Mouse (Mus musculus) forebrain, postnatal 0 days (tissue): Measurements from ENCODE around the gene Dhrs2. TPM values are rescaled to one million over a fixed set of nuclear protein-coding genes. Genes with fewer than 3 reads are reported as not detected.

ENCODE experiments used
- ATAC-seq: fragments of 200-750 bp; cut with Nextera tagmentation; 2 replicates; pipeline ENCODE4 v1.8.0; 2017; ENCODE audit warnings: mild to moderate bottlenecking, moderate library complexity
- DNase-seq: peaks from one replicate; pipeline ENCODE4 v3.0.0-alpha.2; 2015
- H3K27ac ChIP-seq: fragments of 300-500 bp; sonication (generic); 2 replicates; pipeline ENCODE4 v1.5.1; 2014; ENCODE audit warnings: low read depth, mild to moderate bottlenecking, antibody characterized with exemption, low read length, moderate library complexity, mixed read lengths
- H3K27me3 ChIP-seq: fragments of 300-500 bp; sonication (generic); 2 replicates; pipeline ENCODE4 v1.6.1; 2014; ENCODE audit warnings: mild to moderate bottlenecking, low read length, mixed read lengths; ENCODE audit not compliant: insufficient read depth
- H3K36me3 ChIP-seq: fragments of 300-500 bp; sonication (generic); 2 replicates; pipeline ENCODE4 v1.6.1; 2014; ENCODE audit warnings: mild to moderate bottlenecking, moderate library complexity; ENCODE audit not compliant: insufficient read depth
- H3K4me1 ChIP-seq: fragments of 300-500 bp; sonication (generic); 2 replicates; pipeline ENCODE4 v1.6.1; 2014; ENCODE audit warnings: antibody characterized with exemption; ENCODE audit not compliant: insufficient read depth
- H3K4me2 ChIP-seq: fragments of 300-500 bp; sonication (generic); 2 replicates; pipeline ENCODE4 v1.6.1; 2014; ENCODE audit warnings: low read depth, mild to moderate bottlenecking, moderate library complexity
- H3K4me3 ChIP-seq: fragments of 300-500 bp; sonication (generic); 2 replicates; pipeline ENCODE4 v1.5.1; 2014; ENCODE audit warnings: low read depth, low read length, mixed read lengths
- H3K9ac ChIP-seq: fragments of 300-500 bp; sonication (generic); 2 replicates; pipeline ENCODE4 v1.6.1; 2014; ENCODE audit warnings: mild to moderate bottlenecking
- H3K9me3 ChIP-seq: fragments of 300-500 bp; sonication (generic); 2 replicates; pipeline ENCODE4 v1.6.1; 2016; ENCODE audit warnings: low read length
- CTCF ChIP-seq: sonication (generic); IDR thresholded peaks from 2 replicates; pipeline ENCODE4 v1.5.1; 2016; ENCODE audit warnings: antibody characterized with exemption, control low read depth, low read depth
- WGBS: fragments of 180-500 bp; shearing (Covaris S2); extraction: QIAGEN DNeasy Blood & Tissue Kit; methylation state at CpG from one replicate; pipeline ENCODE4 v1.1.7; 2014; 5-methylcytosine and 5-hydroxymethylcytosine counted together
- polyA plus RNA-seq: library from polyadenylated mRNA; unstranded; fragments of >200 nt; fragmentation: Nextera tagmentation; extraction: Ambion mirVana; gene quantifications from 2 replicates; pipeline ENCODE4 v1.2.1, GENCODE M21; 2015
- total RNA-seq: library from RNA; depleted of rRNA; stranded (reverse); fragments of >200 nt; gene quantifications from 2 replicates; pipeline ENCODE4 v1.2.3, GENCODE M21; 2014

Gene Dhrs2
- total and polyA plus RNA-seq, 2 experiments from 2014 or later = 0.30 to 0.67 TPM

- Histone ChIP-seq H3K27ac (no peak overlapping the region), H3K9me3 (no peaks in the 10 kb centered on the region), H3K36me3 (no peaks in the 10 kb centered on the region), H3K4me3 (no peak overlapping the region), H3K4me1 (peaks cover 7% of the 10 kb centered on the region; the same call in 1 of the 2 replicates), H3K4me2 (no peak overlapping the region), H3K9ac (no peak overlapping the region), H3K27me3 (no peaks in the 10 kb centered on the region)
- no peak for ATAC-seq
- WGBS = 31% methylated on average over 6 of the region's 6 CpGs
- no peak for DNase-seq
- no peak for TF ChIP-seq CTCF
These were observed 25.4 kb downstream of the Dhrs2 start for GRCm38 (mm10) chr14:55247181-55247580.

DNA sequence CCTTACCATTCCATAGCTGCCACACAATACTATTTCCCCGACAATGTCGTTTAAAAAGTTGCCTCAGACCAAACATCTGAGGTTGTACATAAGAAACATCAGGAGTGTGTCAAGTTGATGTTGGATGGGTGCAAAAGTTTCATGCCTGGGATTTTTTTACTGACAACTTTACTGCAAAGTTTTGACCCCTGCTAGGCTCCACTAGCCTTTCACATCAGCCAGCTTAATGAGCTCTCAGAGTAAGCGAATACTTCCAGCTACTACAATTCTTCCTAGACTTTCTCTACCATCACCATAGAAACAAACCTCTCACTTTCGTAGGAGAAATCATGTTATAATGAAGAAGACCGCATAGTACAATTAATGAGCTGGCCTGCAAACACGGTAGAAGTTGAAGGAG, 26.5 kb downstream of the Dhrs2 start:
- peaks cover 7% of the 10 kb centered on the region; the same call in 1 of the 2 replicates for H3K4me1 ChIP-seq
- WGBS = 59% methylated on average over 6 of the region's 6 CpGs
- H3K27ac ChIP-seq = no peak overlapping the region
- H3K4me3 ChIP-seq = no peak overlapping the region
- no peaks in the 10 kb centered on the region for H3K9me3 ChIP-seq
- DNase-seq (no peak), ATAC-seq (no peak)
- no peak overlapping the region for H3K9ac ChIP-seq
- no peak for TF ChIP-seq CTCF
- H3K4me2 ChIP-seq = no peak overlapping the region
- H3K36me3 ChIP-seq = no peaks in the 10 kb centered on the region
- H3K27me3 ChIP-seq = no peaks in the 10 kb centered on the region

GRCm38 (mm10) chr14:55253580-55253979, 31.8 kb downstream of the Dhrs2 start:
- no peaks in the 10 kb centered on the region for H3K36me3 ChIP-seq
- no peak for ATAC-seq

GRCm38 (mm10) chr14:55255443-55255842, 33.6 kb downstream of the Dhrs2 start:
- H3K36me3 ChIP-seq = no peaks in the 10 kb centered on the region
- H3K4me2 ChIP-seq = no peak overlapping the region
- WGBS = 41% methylated on average over 6 of the region's 6 CpGs
- no peak for ATAC-seq
- H3K4me3 ChIP-seq = no peak overlapping the region
- no peak for DNase-seq
- no peaks in the 10 kb centered on the region for H3K27me3 ChIP-seq
- no peak for TF ChIP-seq CTCF
- no peak overlapping the region for H3K9ac ChIP-seq
- no peaks in the 10 kb centered on the region for H3K4me1 ChIP-seq
- no peaks in the 10 kb centered on the region for H3K9me3 ChIP-seq
- no peak overlapping the region for H3K27ac ChIP-seq

More at GRCm38 (mm10) chr14:55253580-55253979, 31.8 kb downstream of the Dhrs2 start:
- H3K4me2 ChIP-seq = no peak overlapping the region
- no peak overlapping the region for H3K4me3 ChIP-seq
- no peaks in the 10 kb centered on the region for H3K27me3 ChIP-seq
- H3K9me3 ChIP-seq = no peaks in the 10 kb centered on the region
- no peak for TF ChIP-seq CTCF
- no peak overlapping the region for H3K27ac ChIP-seq
- WGBS = 87% methylated on average over 4 of the region's 4 CpGs
- DNase-seq = no peak
- no peaks in the 10 kb centered on the region for H3K4me1 ChIP-seq
- H3K9ac ChIP-seq = no peak overlapping the region

GRCm38 (mm10) chr14:55271158-55271557, 49.4 kb downstream of the Dhrs2 start:
- TF ChIP-seq CTCF = peak; percentile 60

GRCm38 (mm10) chr14:55273023-55273422, 51.2 kb downstream of the Dhrs2 start:
- DNase-seq (no peak), ATAC-seq (no peak)
- WGBS = 73% methylated on average over 4 of the region's 4 CpGs
- H3K9me3 ChIP-seq = no peaks in the 10 kb centered on the region
- no peaks in the 10 kb centered on the region for H3K4me1 ChIP-seq
- no peak overlapping the region for H3K27ac ChIP-seq
- H3K4me3 ChIP-seq = no peak overlapping the region
- no peak overlapping the region for H3K9ac ChIP-seq
- no peaks in the 10 kb centered on the region for H3K27me3 ChIP-seq
- no peak for TF ChIP-seq CTCF
- no peak overlapping the region for H3K4me2 ChIP-seq
- H3K36me3 ChIP-seq = no peaks in the 10 kb centered on the region

More at GRCm38 (mm10) chr14:55271158-55271557, 49.4 kb downstream of the Dhrs2 start:
- Histone ChIP-seq H3K4me2 (no peak overlapping the region), H3K36me3 (no peaks in the 10 kb centered on the region), H3K4me1 (no peaks in the 10 kb centered on the region), H3K9me3 (no peaks in the 10 kb centered on the region), H3K27me3 (no peaks in the 10 kb centered on the region), H3K9ac (no peak overlapping the region), H3K27ac (no peak overlapping the region), H3K4me3 (no peak overlapping the region)
- whole genome bisulfite sequencing = 48% methylated on average over 3 of the region's 3 CpGs
- peak; percentile 71 for DNase-seq
- peak; percentile 38; the same call in 1 of the 2 replicates for ATAC-seq

- no peaks in the 10 kb centered on the region for H3K4me1 ChIP-seq
- no peaks in the 10 kb centered on the region for H3K27me3 ChIP-seq
- no peak overlapping the region for H3K27ac ChIP-seq
- ATAC-seq = peak; percentile 62
- TF ChIP-seq CTCF = no peak
- peak; percentile 68 for DNase-seq
- no peaks in the 10 kb centered on the region for H3K36me3 ChIP-seq
- H3K9ac ChIP-seq = no peak overlapping the region
- no peak overlapping the region for H3K4me2 ChIP-seq
- WGBS = 62% methylated on average over 6 of the region's 6 CpGs
- H3K4me3 ChIP-seq = no peak overlapping the region
- no peaks in the 10 kb centered on the region for H3K9me3 ChIP-seq
These were observed 53.0 kb downstream of the Dhrs2 start for GRCm38 (mm10) chr14:55274810-55275209.
